Mouse (Mus musculus): Measurements from ENCODE around the gene Rep15. TPM values are rescaled to one million over a fixed set of nuclear protein-coding genes. Genes with fewer than 3 reads are reported as not detected.

Gene Rep15
- polyA plus RNA-seq, 1 experiment from 2014 or later: 1.3 TPM

GRCm38 (mm10) chr6:147064226-147064943, 32.0 kb downstream of the Rep15 start:
- H3K4me3 ChIP-seq: no peak overlapping the region
- 93% methylated on average over 10 of the region's 10 CpGs for WGBS
- H3K4me1 ChIP-seq: no peaks in the 10 kb centered on the region
- H3K27me3 ChIP-seq (ENCODE audit: poor library complexity, severe bottlenecking): no peaks in the 10 kb centered on the region
- H3K27ac ChIP-seq: no peak overlapping the region
- H3K9me3 ChIP-seq: no peaks in the 10 kb centered on the region
- DNase-seq (ENCODE audit: extremely low spot score, low spot score): no peak
- peaks cover 81% of the 10 kb centered on the region for H3K36me3 ChIP-seq (replicated peaks)

- H3K9me3 ChIP-seq: no peaks in the 10 kb centered on the region
- H3K27ac ChIP-seq: no peak overlapping the region
- WGBS: 92% methylated on average over 6 of the region's 6 CpGs
- peaks cover 81% of the 10 kb centered on the region for H3K36me3 ChIP-seq (replicated peaks)
- H3K4me1 ChIP-seq: no peaks in the 10 kb centered on the region
- H3K4me3 ChIP-seq: no peak overlapping the region
- DNase-seq (ENCODE audit: extremely low spot score, low spot score): no peak
- no peaks in the 10 kb centered on the region for H3K27me3 ChIP-seq (ENCODE audit: poor library complexity, severe bottlenecking)
Observed at GRCm38 (mm10) chr6:147064944-147065261, 32.5 kb downstream of the Rep15 start.

GRCm38 (mm10) chr6:147075808-147076387, 43.5 kb downstream of the Rep15 start:
- H3K27me3 ChIP-seq (ENCODE audit: poor library complexity, severe bottlenecking): no peaks in the 10 kb centered on the region
- H3K4me3 ChIP-seq: no peak overlapping the region
- H3K9me3 ChIP-seq: no peaks in the 10 kb centered on the region
- no peak overlapping the region; the same call in 1 of the 2 replicates for H3K27ac ChIP-seq
- H3K36me3 ChIP-seq (replicated peaks): peaks cover 44% of the 10 kb centered on the region
- DNase-seq (ENCODE audit: extremely low spot score, low spot score): no peak
- no peaks in the 10 kb centered on the region for H3K4me1 ChIP-seq
- WGBS: 77% methylated on average over 5 of the region's 5 CpGs

GRCm38 (mm10) chr6:147076878-147077277, 44.5 kb downstream of the Rep15 start:
- Histone ChIP-seq H3K36me3 (replicated peaks) (peaks cover 34% of the 10 kb centered on the region), H3K27ac (no peak overlapping the region), H3K4me3 (no peak overlapping the region), H3K9me3 (no peaks in the 10 kb centered on the region), H3K4me1 (no peaks in the 10 kb centered on the region), H3K27me3 (ENCODE audit: poor library complexity, severe bottlenecking) (no peaks in the 10 kb centered on the region)
- 86% methylated on average over 8 of the region's 8 CpGs for WGBS
- DNase-seq (ENCODE audit: extremely low spot score, low spot score): no peak

GRCm38 (mm10) chr6:147079919-147080318, 47.5 kb downstream of the Rep15 start:
- Histone ChIP-seq H3K27me3 (ENCODE audit: poor library complexity, severe bottlenecking) (no peaks in the 10 kb centered on the region), H3K4me1 (no peaks in the 10 kb centered on the region), H3K4me3 (no peak overlapping the region), H3K27ac (no peak overlapping the region), H3K36me3 (replicated peaks) (peaks cover 16% of the 10 kb centered on the region), H3K9me3 (no peaks in the 10 kb centered on the region)
- WGBS: 94% methylated on average over 10 of the region's 10 CpGs
- no peak for DNase-seq (ENCODE audit: extremely low spot score, low spot score)

Other genes starting within 250 kb of the Rep15 start
- gene Arntl2, start 236.5 kb upstream of the Rep15 start, polyA plus RNA-seq (2016; fragmentation: Nextera tagmentation; extraction: Ambion mirVana): 1.4 and 2.2 TPM in 2 replicates
- not detected in 2 replicates for gene Smco2, start 182.5 kb upstream of the Rep15 start, polyA plus RNA-seq (2016; fragmentation: Nextera tagmentation; extraction: Ambion mirVana)
- gene Ppfibp1, start 144.1 kb upstream of the Rep15 start, polyA plus RNA-seq (2016; fragmentation: Nextera tagmentation; extraction: Ambion mirVana): 30.0 and 32.5 TPM in 2 replicates
- gene 1700034J05Rik, start 78.2 kb upstream of the Rep15 start, polyA plus RNA-seq (2016; fragmentation: Nextera tagmentation; extraction: Ambion mirVana): 0.07 and 0.11 TPM in 2 replicates
- gene Mrps35, start 10.2 kb downstream of the Rep15 start, polyA plus RNA-seq (2016; fragmentation: Nextera tagmentation; extraction: Ambion mirVana): 122 and 134 TPM in 2 replicates
- 1.1 and 1.5 TPM in 2 replicates for gene Mansc4, start 54.4 kb downstream of the Rep15 start, polyA plus RNA-seq (2016; fragmentation: Nextera tagmentation; extraction: Ambion mirVana)
- 4.7 and 5.1 TPM in 2 replicates for gene Klhl42, start 58.8 kb downstream of the Rep15 start, polyA plus RNA-seq (2016; fragmentation: Nextera tagmentation; extraction: Ambion mirVana)
- gene Pthlh, start 231.6 kb downstream of the Rep15 start, polyA plus RNA-seq (2016; fragmentation: Nextera tagmentation; extraction: Ambion mirVana): 1.7 and 2.3 TPM in 2 replicates

Measured in forebrain, embryonic 10.5 days (tissue).